Mouse (Mus musculus) C2C12 (cell line): Measurements from ENCODE around the gene Parp8. TPM values are rescaled to one million over a fixed set of nuclear protein-coding genes. Genes with fewer than 3 reads are reported as not detected.
A peak's percentile ranks its signal among the peaks of the same experiment; 100 is the strongest.

Experiments used
- H3K27me3 ChIP-seq: one replicate; pipeline ENCODE4 v1.6.1; 2011; ENCODE audit not compliant: control insufficient read depth, insufficient read depth, insufficient read length
- H3K36me3 ChIP-seq: one replicate; pipeline ENCODE4 v1.6.1; 2011; ENCODE audit not compliant: control insufficient read depth, insufficient read depth
- H3K4me3 ChIP-seq: one replicate; pipeline ENCODE4 v1.5.1; 2011; ENCODE audit warnings: mild to moderate bottlenecking, control low read depth; ENCODE audit not compliant: poor library complexity, insufficient read depth, severe bottlenecking
- H3K79me2 ChIP-seq: one replicate; pipeline ENCODE4 v1.6.1; 2011; ENCODE audit not compliant: control insufficient read depth, insufficient read depth
- H3K79me3 ChIP-seq: one replicate; pipeline ENCODE4 v1.6.1; 2011; ENCODE audit warnings: low read depth, control low read depth
- H3ac ChIP-seq: one replicate; pipeline ENCODE3; 2011; ENCODE audit warnings: low read depth; ENCODE audit not compliant: control insufficient read depth, insufficient read length
- CEBPB ChIP-seq: IDR thresholded peaks from one replicate; pipeline ENCODE4 v1.6.1; 2011; ENCODE audit warnings: low read depth, mild to moderate bottlenecking, control low read depth, moderate library complexity
- CTCF ChIP-seq: IDR thresholded peaks from one replicate; pipeline ENCODE4 v1.5.1; 2011; ENCODE audit not compliant: control insufficient read depth, insufficient read depth, insufficient read length
- FOSL1 ChIP-seq: IDR thresholded peaks from one replicate; pipeline ENCODE4 v1.8.0; 2011; ENCODE audit warnings: mild to moderate bottlenecking, low read length; ENCODE audit not compliant: poor library complexity, insufficient read depth, severe bottlenecking
- MAX ChIP-seq: IDR thresholded peaks from one replicate; pipeline ENCODE4 v1.6.1; 2011; ENCODE audit warnings: mild to moderate bottlenecking, control low read depth
- MYOD1 ChIP-seq: IDR thresholded peaks from one replicate; pipeline ENCODE4 v1.6.1; 2011; ENCODE audit warnings: low read depth; ENCODE audit not compliant: control insufficient read depth, insufficient read length
- MYOG ChIP-seq: IDR thresholded peaks from one replicate; pipeline ENCODE4 v1.6.1; 2011; ENCODE audit not compliant: control insufficient read depth, insufficient read length; ENCODE audit errors: extremely low read depth
- USF1 ChIP-seq: IDR thresholded peaks from one replicate; pipeline ENCODE4 v1.6.1; 2011; ENCODE audit warnings: low read depth, mild to moderate bottlenecking, control low read depth, moderate library complexity
- polyA plus RNA-seq: library from polyadenylated mRNA; unstranded; fragments of >200 nt; fragmentation: generic; extraction: Trizol; gene quantifications from one replicate; pipeline ENCODE4 v1.2.1, GENCODE M21; 2012; ENCODE audit warnings: missing spikeins

Gene Parp8
- polyA plus RNA-seq, 1 experiment: 7.7 TPM

DNA sequence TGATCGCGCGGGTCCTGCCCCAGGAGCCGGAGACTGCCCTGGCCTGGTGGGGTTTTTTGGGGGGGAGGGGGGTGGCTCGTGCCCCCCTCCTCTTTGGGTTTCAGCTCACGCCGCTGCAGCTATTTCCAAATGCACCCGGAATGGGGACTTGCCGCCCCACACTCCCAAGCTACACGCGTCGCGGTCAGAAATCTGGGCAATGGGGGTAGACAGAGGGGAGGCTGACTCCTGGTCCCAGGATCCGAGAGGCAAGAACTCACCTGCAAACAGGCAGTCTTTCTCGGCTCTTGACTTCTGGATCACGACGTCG is 466 bp downstream of the Parp8 start:
- Histone ChIP-seq H3K36me3 (no peaks in the 10 kb centered on the region), H3K79me3 (peaks cover 31% of the 10 kb centered on the region), H3K27me3 (no peaks in the 10 kb centered on the region), H3K4me3 (peak overlapping the region; percentile 74), H3ac (peak overlapping the region; percentile 92), H3K79me2 (peaks cover 47% of the 10 kb centered on the region)
- TF ChIP-seq CEBPB (no peak), MAX (no peak), MYOD1 (no peak), CTCF (no peak), USF1 (no peak), MYOG (no peak), FOSL1 (no peak)

DNA sequence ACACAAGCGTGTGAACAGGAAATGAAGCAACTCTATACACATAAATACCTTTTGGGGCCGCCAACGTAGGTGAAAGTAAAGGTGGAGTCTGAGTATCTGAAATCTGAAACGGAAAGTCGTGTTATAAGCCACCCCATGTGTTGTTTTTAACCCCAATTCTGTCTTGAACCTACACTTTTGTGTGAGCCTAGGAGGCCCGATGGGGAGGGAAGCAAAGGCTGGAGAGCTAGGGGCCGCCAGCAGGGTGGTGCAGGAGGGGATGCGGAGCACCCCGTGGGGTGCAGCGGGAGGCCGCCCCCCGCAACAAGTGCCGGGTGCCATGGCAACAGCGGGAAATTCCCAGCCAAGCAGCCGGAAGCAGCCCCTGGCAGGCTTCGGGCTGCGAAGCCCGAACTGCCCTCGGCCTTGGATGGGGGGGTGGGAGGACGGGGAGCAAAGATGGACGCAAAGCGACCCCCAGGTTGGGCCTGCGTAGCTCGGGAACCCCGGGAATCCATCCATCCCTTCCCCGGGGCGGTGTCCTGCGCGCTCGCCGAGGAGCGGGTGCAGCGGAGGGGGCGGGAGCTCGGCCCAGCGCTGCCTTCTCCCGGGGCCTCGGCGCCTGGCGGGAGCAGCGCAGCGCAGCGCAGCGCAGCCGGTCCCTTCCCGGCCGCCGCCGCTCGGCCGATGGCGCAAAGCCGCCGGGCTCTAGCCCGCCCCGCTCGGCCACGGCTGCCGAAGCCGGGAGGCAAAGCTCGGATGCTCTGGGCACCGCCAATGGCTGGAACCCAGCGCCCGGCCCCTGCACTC is 1.0 kb downstream of the Parp8 start:
- peak overlapping the region; percentile 92 for H3ac ChIP-seq
- no peaks in the 10 kb centered on the region for H3K27me3 ChIP-seq
- no peaks in the 10 kb centered on the region for H3K36me3 ChIP-seq
- H3K79me3 ChIP-seq: peaks cover 32% of the 10 kb centered on the region
- TF ChIP-seq USF1 (no peak), MYOD1 (no peak), CEBPB (peak; percentile 28), MYOG (no peak)
- peaks cover 53% of the 10 kb centered on the region for H3K79me2 ChIP-seq
- H3K4me3 ChIP-seq: peak overlapping the region; percentile 74

DNA sequence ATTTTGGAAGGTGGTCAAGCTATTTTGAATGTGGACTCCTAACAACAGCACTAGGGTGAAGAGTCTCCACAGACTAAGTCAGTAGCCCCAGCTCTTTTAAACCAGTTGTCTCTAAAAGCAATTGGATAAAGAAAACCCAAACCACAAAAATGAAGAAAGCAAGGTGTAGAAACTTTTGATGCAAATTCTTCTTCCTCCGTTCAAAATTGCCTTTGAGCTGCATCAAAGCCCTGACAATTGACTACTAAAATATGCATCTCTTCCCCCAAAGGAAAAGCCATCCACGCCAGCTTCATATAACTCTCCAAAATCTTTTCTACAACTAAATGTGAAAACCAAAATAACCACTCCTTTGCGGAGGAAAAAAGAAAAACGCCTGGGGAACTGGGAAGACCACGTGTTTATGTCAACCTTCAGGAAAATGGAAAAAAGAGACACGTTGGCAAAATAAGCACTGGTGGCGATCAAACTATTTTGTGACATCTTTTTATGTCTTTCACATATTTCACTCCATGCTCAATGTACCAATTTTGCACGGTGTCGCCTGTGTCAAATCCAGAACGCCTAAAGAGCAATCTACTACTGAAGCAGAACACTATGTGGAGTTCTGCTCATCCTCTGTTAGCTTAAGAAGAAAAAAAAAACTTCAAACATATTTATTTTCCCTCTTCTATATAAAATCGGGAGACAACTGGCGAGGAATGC is 1.8 kb downstream of the Parp8 start:
- TF ChIP-seq USF1 (no peak), FOSL1 (no peak), MYOD1 (no peak), MYOG (no peak), CEBPB (no peak), CTCF (no peak), MAX (no peak)
- H3ac ChIP-seq: no peak overlapping the region
- H3K79me2 ChIP-seq: peaks cover 61% of the 10 kb centered on the region
- no peaks in the 10 kb centered on the region for H3K36me3 ChIP-seq
- peaks cover 38% of the 10 kb centered on the region for H3K79me3 ChIP-seq
- H3K27me3 ChIP-seq: no peaks in the 10 kb centered on the region
- H3K4me3 ChIP-seq: peak overlapping the region; percentile 74

DNA sequence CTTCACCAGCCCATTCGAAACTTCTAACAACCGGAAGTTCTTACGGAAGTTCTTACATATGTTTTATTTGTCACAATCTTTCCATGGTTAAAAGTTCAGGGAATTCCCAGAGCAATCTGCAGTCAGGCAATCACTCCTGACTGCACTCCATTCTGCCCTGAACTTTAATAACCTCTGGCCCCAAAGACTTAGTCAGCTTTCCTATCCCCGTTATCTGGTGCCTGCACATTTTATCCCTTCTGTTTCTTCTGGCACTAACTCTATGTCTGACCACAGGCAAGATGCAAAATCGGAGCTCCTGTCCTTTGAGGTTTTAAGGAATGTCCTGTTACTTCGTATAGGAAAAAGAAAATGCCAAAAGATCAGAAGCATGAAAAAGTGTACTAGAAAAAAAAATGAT is 4.7 kb downstream of the Parp8 start:
- H3K79me3 ChIP-seq: peaks cover 42% of the 10 kb centered on the region
- H3K79me2 ChIP-seq: peaks cover 87% of the 10 kb centered on the region
- no peak overlapping the region for H3K4me3 ChIP-seq
- H3K36me3 ChIP-seq: no peaks in the 10 kb centered on the region
- no peaks in the 10 kb centered on the region for H3K27me3 ChIP-seq
- no peak overlapping the region for H3ac ChIP-seq
- TF ChIP-seq CTCF (no peak), MYOD1 (no peak), CEBPB (no peak), USF1 (no peak), MYOG (no peak), MAX (no peak), FOSL1 (no peak)

DNA sequence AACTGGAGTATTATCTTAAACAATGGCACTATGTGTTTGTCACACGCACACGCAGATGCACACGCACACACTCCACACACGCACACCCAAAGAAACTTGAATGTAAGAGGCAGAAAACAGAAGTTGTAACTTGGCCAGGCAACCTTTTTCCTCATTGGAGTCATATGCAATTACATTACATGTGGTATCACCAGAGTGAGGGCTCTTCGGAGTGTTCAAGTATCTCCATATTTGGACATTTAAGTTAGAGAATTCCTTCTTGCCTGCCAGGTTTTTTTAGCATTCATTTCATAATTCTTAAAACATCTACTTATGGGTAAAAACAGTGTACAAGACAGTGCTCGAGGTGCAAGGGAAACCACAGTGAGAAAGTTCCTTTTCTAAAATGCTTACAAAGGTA is 6.7 kb downstream of the Parp8 start:
- H3K27me3 ChIP-seq: no peaks in the 10 kb centered on the region
- TF ChIP-seq USF1 (no peak), MAX (no peak), MYOD1 (no peak), MYOG (no peak), FOSL1 (no peak), CEBPB (no peak), CTCF (no peak)
- no peak overlapping the region for H3ac ChIP-seq
- H3K4me3 ChIP-seq: no peak overlapping the region
- H3K79me3 ChIP-seq: peaks cover 41% of the 10 kb centered on the region
- peaks cover 85% of the 10 kb centered on the region for H3K79me2 ChIP-seq
- no peaks in the 10 kb centered on the region for H3K36me3 ChIP-seq

DNA sequence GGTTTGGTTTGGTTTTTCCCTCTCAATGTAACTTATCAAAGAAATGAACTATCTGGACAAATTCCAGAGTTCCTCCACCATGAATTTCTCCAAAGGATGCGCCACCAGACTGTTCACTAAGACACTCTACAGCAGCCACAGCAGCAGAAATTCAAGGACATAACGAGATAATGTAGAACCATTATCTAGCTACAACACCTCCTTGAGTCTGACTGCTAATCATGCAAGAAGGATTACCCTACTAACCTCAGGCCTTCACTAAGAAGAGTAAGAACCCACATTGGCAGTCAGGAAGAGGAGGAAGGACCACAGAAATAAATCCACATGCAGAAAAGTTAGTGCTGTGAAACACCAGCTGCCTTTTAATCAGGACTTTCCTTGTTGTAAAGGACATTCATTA is 11.8 kb downstream of the Parp8 start:
- peaks cover 37% of the 10 kb centered on the region for H3K79me2 ChIP-seq
- peaks cover 14% of the 10 kb centered on the region for H3K79me3 ChIP-seq
- H3K36me3 ChIP-seq: no peaks in the 10 kb centered on the region

More for the DNA sequence above, 11.8 kb downstream of the Parp8 start:
- H3K4me3 ChIP-seq: no peak overlapping the region
- no peaks in the 10 kb centered on the region for H3K27me3 ChIP-seq
- no peak overlapping the region for H3ac ChIP-seq
- TF ChIP-seq CEBPB: no peak
- no peak for TF ChIP-seq MAX
- no peak for TF ChIP-seq USF1
- TF ChIP-seq MYOG: no peak
- TF ChIP-seq FOSL1: no peak
- TF ChIP-seq CTCF: no peak
- no peak for TF ChIP-seq MYOD1
